Mouse (Mus musculus) hindbrain, embryonic 10.5 days (tissue): ENCODE results near the gene Bphl. TPM values are rescaled to one million over a fixed set of nuclear protein-coding genes. Genes with fewer than 3 reads are reported as not detected.

ENCODE experiments used
- DNase-seq: peaks from one replicate; pipeline ENCODE4 v3.0.0-alpha.2; 2017; ENCODE audit warnings: low spot score
- H3K27ac ChIP-seq: fragments of 300-500 bp; sonication (generic); 2 replicates; pipeline ENCODE4 v1.5.1; 2016; ENCODE audit warnings: mild to moderate bottlenecking, moderate library complexity
- H3K27me3 ChIP-seq: fragments of 300-500 bp; sonication (generic); 2 replicates; pipeline ENCODE4 v1.6.1; 2016; ENCODE audit warnings: mild to moderate bottlenecking; ENCODE audit not compliant: poor library complexity, insufficient read depth, severe bottlenecking
- H3K36me3 ChIP-seq: fragments of 300-500 bp; sonication (generic); 2 replicates; pipeline ENCODE4 v1.6.1; 2016; ENCODE audit warnings: mild to moderate bottlenecking, moderate library complexity
- H3K4me1 ChIP-seq: fragments of 300-500 bp; sonication (generic); replicated peaks from 2 replicates; pipeline ENCODE4 v1.6.1; 2016; ENCODE audit warnings: mild to moderate bottlenecking
- H3K4me3 ChIP-seq: fragments of 300-500 bp; sonication (generic); 2 replicates; pipeline ENCODE4 v1.5.1; 2016; ENCODE audit warnings: mild to moderate bottlenecking, moderate library complexity
- H3K9me3 ChIP-seq: fragments of 300-500 bp; sonication (generic); 2 replicates; pipeline ENCODE4 v1.6.1; 2016; ENCODE audit warnings: mild to moderate bottlenecking, moderate library complexity
- WGBS: fragments of 180-500 bp; shearing (Covaris S2); methylation state at CpG from one replicate; pipeline ENCODE4 v1.1.7; 2016; 5-methylcytosine and 5-hydroxymethylcytosine counted together
- polyA plus RNA-seq: library from polyadenylated mRNA; unstranded; fragments of >200 nt; fragmentation: Nextera tagmentation; extraction: Ambion mirVana; gene quantifications from 2 replicates; pipeline ENCODE4 v1.2.1, GENCODE M21; 2016

Bphl gene
- polyA plus RNA-seq = 33.1 and 34.5 TPM in 2 replicates

- Histone ChIP-seq H3K27ac (peak within 1 kb of the TSS; percentile 97), H3K9me3 (peaks cover 5% of the 10 kb centered on the region; the same call in 1 of the 2 replicates), H3K4me3 (peak within 1 kb of the TSS; percentile 77), H3K27me3 (no peaks in the 10 kb centered on the region), H3K4me1 (peaks cover 28% of the 10 kb centered on the region), H3K36me3 (peaks cover 18% of the 10 kb centered on the region)
- peak; percentile 93 for DNase-seq
- WGBS = 1% methylated on average over 37 of the region's 37 CpGs
These were observed at the start of gene Bphl for GRCm38 (mm10) chr13:34037172-34038055. Gene Bphl (plus strand): TSS chr13:34037597.

GRCm38 (mm10) chr13:33989625-33990024 lies 47.8 kb upstream of the Bphl start:
- WGBS = 88% methylated on average over 5 of the region's 5 CpGs
- H3K4me3 ChIP-seq = no peak overlapping the region
- DNase-seq = no peak

DNA sequence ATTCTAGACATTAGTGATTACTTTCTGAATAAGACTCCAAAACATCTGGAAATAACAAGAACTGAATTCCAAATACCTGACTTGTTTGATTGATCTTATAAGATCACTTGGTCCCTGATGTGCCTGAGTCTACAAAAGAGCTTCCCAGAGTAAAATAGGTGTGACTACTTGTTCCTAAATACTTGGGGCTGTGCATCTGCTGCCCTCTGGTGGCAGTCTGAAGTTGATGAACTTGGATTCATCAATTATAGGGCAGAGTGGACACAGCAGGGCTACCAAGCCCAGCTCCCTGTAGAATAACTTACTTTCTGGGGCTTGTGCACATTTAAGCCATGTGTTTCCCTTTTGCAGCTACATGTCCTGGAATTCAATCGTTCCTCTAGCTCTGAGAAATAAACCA lies 42.2 kb upstream of the Bphl start:
- H3K9me3 ChIP-seq = no peaks in the 10 kb centered on the region
- no peak overlapping the region for H3K4me3 ChIP-seq
- 25% methylated on average over 1 of the region's 1 CpGs for WGBS
- no peaks in the 10 kb centered on the region for H3K4me1 ChIP-seq
- peaks cover 7% of the 10 kb centered on the region; the same call in 1 of the 2 replicates for H3K36me3 ChIP-seq
- no peaks in the 10 kb centered on the region for H3K27me3 ChIP-seq
- peak; percentile 64 for DNase-seq
- no peak overlapping the region for H3K27ac ChIP-seq

More at GRCm38 (mm10) chr13:33989625-33990024, 47.8 kb upstream of the Bphl start:
- peaks cover 24% of the 10 kb centered on the region for H3K36me3 ChIP-seq
- no peaks in the 10 kb centered on the region for H3K4me1 ChIP-seq
- H3K27ac ChIP-seq = no peak overlapping the region
- H3K27me3 ChIP-seq = no peaks in the 10 kb centered on the region
- no peaks in the 10 kb centered on the region for H3K9me3 ChIP-seq

- DNase-seq = peak; percentile 89
- Histone ChIP-seq H3K4me3 (peak within 1 kb of the TSS; percentile 95), H3K9me3 (no peaks in the 10 kb centered on the region), H3K4me1 (peaks cover 12% of the 10 kb centered on the region), H3K36me3 (peaks cover 3% of the 10 kb centered on the region; the same call in 1 of the 2 replicates), H3K27me3 (no peaks in the 10 kb centered on the region), H3K27ac (peak within 1 kb of the TSS; percentile 95)
- under 1% methylated on average over 92 of the region's 92 CpGs for WGBS
These were observed 35.1 kb upstream of the Bphl start, which contains the start of the genes Ripk1 and Serpinb6a for GRCm38 (mm10) chr13:34002058-34003006. Gene Ripk1 (plus strand): TSS chr13:34002363. Gene Serpinb6a (minus strand): TSS chr13:34002794.

- Histone ChIP-seq H3K4me3 (peak overlapping the region; percentile 95), H3K9me3 (no peaks in the 10 kb centered on the region), H3K4me1 (peaks cover 12% of the 10 kb centered on the region), H3K27me3 (no peaks in the 10 kb centered on the region), H3K36me3 (no peaks in the 10 kb centered on the region), H3K27ac (peak overlapping the region; percentile 95; the same call in 1 of the 2 replicates)
- DNase-seq = no peak
- 15% methylated on average over 5 of the region's 5 CpGs for WGBS
These were observed 34.3 kb upstream of the Bphl start for GRCm38 (mm10) chr13:34003058-34003457.

DNA sequence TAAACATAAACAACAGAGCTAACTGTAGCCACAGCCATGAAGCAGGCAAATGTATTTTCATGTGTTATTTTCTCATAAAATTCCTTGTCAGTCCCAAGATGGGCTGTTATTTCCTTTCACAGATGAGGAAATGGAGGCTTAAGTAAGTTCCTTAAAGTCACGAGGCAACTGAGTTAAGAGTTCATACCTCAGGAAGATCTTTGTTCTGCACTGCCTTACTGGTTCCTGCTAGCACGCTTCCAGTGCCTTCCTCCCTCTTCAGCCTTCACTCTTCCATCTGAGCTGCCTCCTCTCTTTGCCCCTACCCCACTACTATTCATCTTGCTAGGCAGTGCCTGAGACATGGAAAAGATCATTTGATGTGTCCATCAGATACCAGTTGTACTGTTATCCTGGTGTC lies 30.2 kb upstream of the Bphl start:
- WGBS = 81% methylated on average over 2 of the region's 2 CpGs
- Histone ChIP-seq H3K27ac (no peak overlapping the region), H3K27me3 (no peaks in the 10 kb centered on the region), H3K4me1 (peaks cover 8% of the 10 kb centered on the region), H3K4me3 (no peak overlapping the region), H3K36me3 (no peaks in the 10 kb centered on the region), H3K9me3 (no peaks in the 10 kb centered on the region)
- no peak for DNase-seq

DNA sequence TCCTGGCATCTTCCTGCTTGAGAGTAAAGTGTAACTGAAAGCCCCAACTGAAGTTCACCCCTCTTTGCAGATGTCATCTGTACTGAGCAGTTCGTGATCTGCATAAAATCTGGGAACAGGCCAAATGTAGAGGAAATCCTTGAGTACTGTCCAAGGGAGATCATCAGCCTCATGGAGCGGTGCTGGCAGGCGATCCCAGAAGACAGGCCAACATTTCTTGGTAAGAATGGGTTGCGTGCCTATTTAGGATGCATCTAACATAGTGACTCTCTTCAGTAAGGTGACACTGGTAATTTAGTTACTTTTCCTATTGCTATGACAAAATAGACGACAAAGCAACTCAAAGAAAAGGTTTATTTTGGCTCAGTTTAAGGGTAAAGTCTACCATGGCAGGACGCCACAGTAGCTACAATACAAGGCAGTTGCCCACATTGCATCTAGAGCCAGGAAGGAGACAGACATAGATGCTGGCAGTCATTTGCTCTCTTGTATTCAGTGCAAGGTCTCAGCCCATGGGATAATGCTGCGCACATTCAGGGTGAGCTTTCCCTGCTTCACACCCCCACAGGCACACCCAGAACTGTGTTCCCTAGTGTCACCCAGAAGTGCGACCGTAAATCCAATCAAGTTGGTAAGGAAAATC lies 20.3 kb upstream of the Bphl start:
- peaks cover 61% of the 10 kb centered on the region for H3K36me3 ChIP-seq

GRCm38 (mm10) chr13:34018521-34018920 lies 18.9 kb upstream of the Bphl start:
- Histone ChIP-seq H3K27me3 (no peaks in the 10 kb centered on the region), H3K4me3 (no peak overlapping the region), H3K9me3 (no peaks in the 10 kb centered on the region), H3K27ac (no peak overlapping the region), H3K36me3 (peaks cover 63% of the 10 kb centered on the region), H3K4me1 (no peaks in the 10 kb centered on the region)
- DNase-seq = no peak
- 90% methylated on average over 1 of the region's 1 CpGs for WGBS

More for the DNA sequence above, 20.3 kb upstream of the Bphl start:
- Histone ChIP-seq H3K27ac (no peak overlapping the region), H3K27me3 (no peaks in the 10 kb centered on the region), H3K9me3 (no peaks in the 10 kb centered on the region), H3K4me3 (no peak overlapping the region), H3K4me1 (no peaks in the 10 kb centered on the region)
- WGBS = 95% methylated on average over 9 of the region's 9 CpGs
- DNase-seq = no peak

DNA sequence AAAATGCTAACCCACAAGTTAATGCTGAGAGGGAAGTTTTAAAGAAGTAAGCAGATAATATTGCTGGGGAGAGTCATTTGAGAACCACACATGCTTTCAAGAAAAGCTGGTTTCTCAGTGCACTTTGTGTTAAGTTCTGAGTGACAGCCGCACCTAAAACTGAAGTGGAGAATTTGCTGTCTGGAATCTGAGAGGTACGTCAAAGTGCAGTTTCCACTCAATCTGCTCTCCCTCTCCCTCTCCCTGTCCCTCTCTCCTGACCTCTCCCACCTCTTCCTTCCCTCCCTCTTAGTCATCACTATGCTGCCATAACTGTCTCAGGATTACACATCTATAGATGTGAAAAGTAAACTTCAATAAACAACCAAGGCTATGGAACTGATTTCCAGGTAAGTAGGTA lies 15.4 kb upstream of the Bphl start:
- no peak for DNase-seq
- H3K27me3 ChIP-seq = no peaks in the 10 kb centered on the region
- H3K36me3 ChIP-seq = peaks cover 33% of the 10 kb centered on the region
- no peaks in the 10 kb centered on the region for H3K9me3 ChIP-seq
- H3K4me1 ChIP-seq = no peaks in the 10 kb centered on the region
- H3K27ac ChIP-seq = no peak overlapping the region
- no peak overlapping the region for H3K4me3 ChIP-seq
- whole genome bisulfite sequencing = 97% methylated on average over 2 of the region's 2 CpGs

DNA sequence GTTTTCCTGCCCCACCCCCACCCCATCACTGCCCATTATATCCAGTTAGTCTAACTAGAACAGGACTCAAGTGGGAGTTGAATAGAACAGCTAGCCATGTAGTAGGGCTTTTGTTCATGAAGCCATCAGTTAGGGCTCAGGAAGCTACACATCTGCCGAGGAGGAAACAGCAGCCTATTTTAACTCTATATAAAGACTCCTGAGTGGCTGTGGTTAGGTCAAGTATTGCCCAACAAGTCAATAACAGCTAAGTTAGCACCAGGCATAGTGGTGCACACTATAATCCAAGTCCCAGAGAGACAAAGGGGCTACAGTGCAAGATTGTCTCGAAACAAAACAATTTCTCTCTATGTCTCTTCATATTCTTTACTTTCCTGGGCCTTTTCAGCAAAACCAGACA lies 5.4 kb upstream of the Bphl start:
- Histone ChIP-seq H3K36me3 (peaks cover 30% of the 10 kb centered on the region), H3K4me1 (peaks cover 3% of the 10 kb centered on the region), H3K27me3 (no peaks in the 10 kb centered on the region), H3K27ac (no peak overlapping the region), H3K4me3 (no peak overlapping the region), H3K9me3 (no peaks in the 10 kb centered on the region)
- WGBS = 69% methylated on average over 2 of the region's 2 CpGs
- DNase-seq = no peak

GRCm38 (mm10) chr13:34035424-34035823 lies 2.0 kb upstream of the Bphl start:
- Histone ChIP-seq H3K27me3 (no peaks in the 10 kb centered on the region), H3K4me3 (no peak overlapping the region), H3K27ac (no peak overlapping the region), H3K4me1 (peaks cover 24% of the 10 kb centered on the region), H3K36me3 (peaks cover 23% of the 10 kb centered on the region), H3K9me3 (peaks cover 5% of the 10 kb centered on the region; the same call in 1 of the 2 replicates)
- WGBS = 88% methylated on average over 3 of the region's 3 CpGs
- DNase-seq = no peak

DNA sequence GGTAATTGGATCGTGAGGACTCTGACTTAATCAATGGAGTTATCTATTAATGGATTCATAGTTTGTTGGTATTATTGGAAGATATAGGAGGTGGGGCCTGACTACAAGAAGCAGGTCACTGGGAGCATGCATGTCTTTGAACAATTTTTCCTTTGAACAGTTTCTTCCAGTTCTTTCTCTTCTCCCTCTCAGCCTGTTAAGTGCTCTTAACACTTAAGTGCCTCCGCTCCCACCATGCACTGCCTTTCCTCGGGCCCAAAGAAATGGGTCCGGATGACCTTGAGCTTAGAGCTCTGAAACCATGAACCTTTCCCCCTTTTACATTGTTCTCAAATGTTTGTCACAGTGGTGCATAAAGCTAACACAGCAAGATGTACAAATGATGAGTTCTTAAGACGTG lies 671 bp upstream of the Bphl start:
- peaks cover 19% of the 10 kb centered on the region for H3K36me3 ChIP-seq
- peaks cover 5% of the 10 kb centered on the region; the same call in 1 of the 2 replicates for H3K9me3 ChIP-seq
- no peak for DNase-seq
- H3K27ac ChIP-seq = peak overlapping the region; percentile 97; the same call in 1 of the 2 replicates
- H3K4me1 ChIP-seq = peaks cover 25% of the 10 kb centered on the region
- no peak overlapping the region for H3K4me3 ChIP-seq
- no peaks in the 10 kb centered on the region for H3K27me3 ChIP-seq
- 87% methylated on average over 5 of the region's 5 CpGs for WGBS
